Mouse (Mus musculus) limb, embryonic 14.5 days (tissue): ENCODE measurements around the gene Aldh1a1. TPM values are rescaled to one million over a fixed set of nuclear protein-coding genes. Genes with fewer than 3 reads are reported as not detected.

Source experiments
- ATAC-seq: fragments of 200-750 bp; cut with Nextera tagmentation; 2 replicates; pipeline ENCODE4 v1.8.0; 2017; ENCODE audit warnings: low read depth, moderate number of reproducible peaks, moderate TSS enrichment; ENCODE audit not compliant: low FRiP score
- DNase-seq: peaks from one replicate; pipeline ENCODE4 v3.0.0-alpha.2; 2015; ENCODE audit warnings: low spot score
- H3K27ac ChIP-seq: fragments of 300-500 bp; sonication (generic); replicated peaks from 2 replicates; pipeline ENCODE4 v1.5.1; 2014; ENCODE audit warnings: low read depth, mild to moderate bottlenecking, low read length, moderate library complexity, mixed read lengths
- H3K27me3 ChIP-seq: fragments of 300-500 bp; sonication (generic); 2 replicates; pipeline ENCODE4 v1.6.1; 2014; ENCODE audit warnings: low read length, mixed read lengths; ENCODE audit not compliant: control insufficient read depth, insufficient read depth
- H3K36me3 ChIP-seq: fragments of 300-500 bp; sonication (generic); 2 replicates; pipeline ENCODE4 v1.6.1; 2014; ENCODE audit warnings: mild to moderate bottlenecking, low read length, moderate library complexity, mixed read lengths; ENCODE audit not compliant: control insufficient read depth, insufficient read depth
- H3K4me1 ChIP-seq: fragments of 300-500 bp; sonication (generic); 2 replicates; pipeline ENCODE4 v1.6.1; 2014; ENCODE audit warnings: antibody characterized with exemption, low read length, mixed read lengths; ENCODE audit not compliant: control insufficient read depth, insufficient read depth
- H3K4me2 ChIP-seq: fragments of 300-500 bp; sonication (generic); replicated peaks from 2 replicates; pipeline ENCODE4 v1.6.1; 2014; ENCODE audit warnings: low read depth, mild to moderate bottlenecking, low read length, moderate library complexity; ENCODE audit not compliant: severe bottlenecking
- H3K4me3 ChIP-seq: fragments of 300-500 bp; sonication (generic); replicated peaks from 2 replicates; pipeline ENCODE4 v1.5.1; 2014; ENCODE audit warnings: low read length
- H3K9ac ChIP-seq: fragments of 300-500 bp; sonication (generic); 2 replicates; pipeline ENCODE4 v1.6.1; 2014; ENCODE audit warnings: mild to moderate bottlenecking, low read depth, low read length, moderate library complexity; ENCODE audit not compliant: severe bottlenecking
- H3K9me3 ChIP-seq: fragments of 300-500 bp; sonication (generic); 2 replicates; pipeline ENCODE4 v1.6.1; 2016; ENCODE audit warnings: low read length; ENCODE audit not compliant: control insufficient read depth
- POLR2A ChIP-seq: fragments of 200-500 bp; IDR thresholded peaks from 2 replicates; pipeline ENCODE4 v1.8.0; 2012; ENCODE audit warnings: inconsistent platforms, mild to moderate bottlenecking, moderate library complexity, borderline replicate concordance; ENCODE audit not compliant: insufficient read depth, insufficient read length; ENCODE audit errors: extremely low read depth
- WGBS: fragments of 180-500 bp; shearing (Covaris S2); extraction: QIAGEN DNeasy Blood & Tissue Kit; methylation state at CpG from one replicate; pipeline ENCODE4 v1.1.7; 2014; 5-methylcytosine and 5-hydroxymethylcytosine counted together
- polyA plus RNA-seq, 2 experiments: library from polyadenylated mRNA; depleted of rRNA in 1 of 2; stranded (reverse) in 1 of 2; unstranded in 1 of 2; fragments of >200 nt; fragmentation: Nextera tagmentation in 1 of 2; extraction: Ambion mirVana in 1 of 2; gene quantifications; 2 replicates each; pipeline versions ENCODE4 v1.2.1 to v1.2.3; 2012 to 2014

The Aldh1a1 gene
- polyA plus RNA-seq, 2 experiments: 0.96 to 2.3 TPM

- no peaks in the 10 kb centered on the region for H3K36me3 ChIP-seq
- H3K4me3 ChIP-seq: no peak overlapping the region
- no peaks in the 10 kb centered on the region for H3K27me3 ChIP-seq
- H3K4me1 ChIP-seq: no peaks in the 10 kb centered on the region
- H3K9ac ChIP-seq: no peak overlapping the region
- 76% methylated on average over 4 of the region's 4 CpGs for WGBS
- no peak for ATAC-seq
- DNase-seq: no peak
- no peak overlapping the region for H3K4me2 ChIP-seq
- no peak for TF ChIP-seq POLR2A
- H3K27ac ChIP-seq: no peak overlapping the region
- no peaks in the 10 kb centered on the region for H3K9me3 ChIP-seq
These were observed 48.5 kb downstream of the Aldh1a1 start for GRCm38 (mm10) chr19:20541044-20541443.

- no peaks in the 10 kb centered on the region for H3K27me3 ChIP-seq
- ATAC-seq (no peak), DNase-seq (no peak)
- H3K27ac ChIP-seq: no peak overlapping the region
- WGBS: 82% methylated on average over 1 of the region's 1 CpGs
- TF ChIP-seq POLR2A: no peak
- no peak overlapping the region for H3K9ac ChIP-seq
- no peaks in the 10 kb centered on the region for H3K4me1 ChIP-seq
- H3K4me3 ChIP-seq: no peak overlapping the region
- H3K36me3 ChIP-seq: no peaks in the 10 kb centered on the region
- no peaks in the 10 kb centered on the region for H3K9me3 ChIP-seq
- no peak overlapping the region for H3K4me2 ChIP-seq
These were observed 49.4 kb downstream of the Aldh1a1 start for GRCm38 (mm10) chr19:20541924-20542323.

DNA sequence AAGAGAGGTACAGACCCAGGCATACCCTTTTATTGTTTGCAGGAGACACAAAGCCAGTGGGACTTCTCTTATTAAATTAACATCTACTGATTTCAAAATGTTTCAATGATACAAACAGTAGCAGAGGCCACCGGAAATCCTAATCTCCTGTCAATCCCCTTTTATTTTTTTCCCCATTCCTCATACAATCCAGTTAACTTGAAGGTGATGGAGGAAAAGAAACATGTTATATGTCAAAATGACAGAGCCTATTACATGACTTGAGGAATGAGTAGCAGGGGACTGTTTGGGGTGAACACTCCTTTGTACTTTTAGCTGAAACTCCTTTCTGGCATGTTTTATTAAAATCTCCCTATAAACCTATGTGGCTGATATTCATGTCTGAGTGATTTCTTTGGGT is 51.3 kb downstream of the Aldh1a1 start:
- TF ChIP-seq POLR2A: no peak
- H3K4me1 ChIP-seq: no peaks in the 10 kb centered on the region
- DNase-seq: no peak

GRCm38 (mm10) chr19:20544941-20545340 is 52.4 kb downstream of the Aldh1a1 start:
- no peak for TF ChIP-seq POLR2A
- H3K27me3 ChIP-seq: no peaks in the 10 kb centered on the region
- no peaks in the 10 kb centered on the region for H3K36me3 ChIP-seq
- no peak overlapping the region for H3K9ac ChIP-seq
- H3K4me2 ChIP-seq: no peak overlapping the region
- no peak for ATAC-seq
- H3K4me3 ChIP-seq: no peak overlapping the region
- 90% methylated on average over 1 of the region's 1 CpGs for WGBS
- no peak for DNase-seq
- H3K9me3 ChIP-seq: no peaks in the 10 kb centered on the region
- H3K4me1 ChIP-seq: no peaks in the 10 kb centered on the region
- no peak overlapping the region for H3K27ac ChIP-seq

More for the DNA sequence above, 51.3 kb downstream of the Aldh1a1 start:
- H3K4me2 ChIP-seq: no peak overlapping the region
- no peaks in the 10 kb centered on the region for H3K9me3 ChIP-seq
- no peak for ATAC-seq
- 32% methylated on average over 1 of the region's 1 CpGs for WGBS
- no peak overlapping the region for H3K27ac ChIP-seq
- no peaks in the 10 kb centered on the region for H3K27me3 ChIP-seq
- no peaks in the 10 kb centered on the region for H3K36me3 ChIP-seq
- no peak overlapping the region for H3K9ac ChIP-seq
- no peak overlapping the region for H3K4me3 ChIP-seq

- whole genome bisulfite sequencing: 92% methylated on average over 3 of the region's 3 CpGs
- no peak overlapping the region for H3K4me3 ChIP-seq
- H3K27me3 ChIP-seq: no peaks in the 10 kb centered on the region
- no peak for TF ChIP-seq POLR2A
- H3K9ac ChIP-seq: no peak overlapping the region
- no peaks in the 10 kb centered on the region for H3K36me3 ChIP-seq
- no peaks in the 10 kb centered on the region for H3K4me1 ChIP-seq
- no peaks in the 10 kb centered on the region for H3K9me3 ChIP-seq
- no peak for ATAC-seq
- H3K4me2 ChIP-seq: no peak overlapping the region
- no peak overlapping the region for H3K27ac ChIP-seq
- DNase-seq: no peak
These were observed 54.5 kb downstream of the Aldh1a1 start for GRCm38 (mm10) chr19:20547025-20547424.

DNA sequence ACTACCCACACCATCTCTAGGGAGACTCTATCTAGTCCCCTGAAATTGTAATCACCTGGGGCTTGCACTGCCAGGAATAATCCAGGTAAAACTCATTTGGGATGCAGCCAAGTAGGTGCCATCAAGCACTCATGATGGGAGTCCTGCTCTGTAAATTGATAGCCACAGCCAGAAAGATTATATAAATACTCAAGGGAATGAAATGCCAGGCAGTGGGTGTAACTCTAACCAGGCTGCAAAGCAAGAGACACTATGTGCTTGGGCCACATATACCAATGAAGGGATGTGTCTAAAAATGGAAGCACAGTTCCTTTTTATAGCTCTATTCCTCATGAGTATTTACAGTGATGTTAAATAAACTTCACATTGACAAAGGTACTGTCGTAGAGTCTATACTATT is 56.9 kb downstream of the Aldh1a1 start:
- no peak overlapping the region for H3K27ac ChIP-seq
- DNase-seq (no peak), ATAC-seq (no peak)
- H3K9me3 ChIP-seq: no peaks in the 10 kb centered on the region
- H3K36me3 ChIP-seq: no peaks in the 10 kb centered on the region
- no peaks in the 10 kb centered on the region for H3K4me1 ChIP-seq
- WGBS: 95% methylated on average over 1 of the region's 1 CpGs
- H3K27me3 ChIP-seq: no peaks in the 10 kb centered on the region
- H3K9ac ChIP-seq: no peak overlapping the region
- TF ChIP-seq POLR2A: no peak
- no peak overlapping the region for H3K4me3 ChIP-seq
- no peak overlapping the region for H3K4me2 ChIP-seq
